Mouse (Mus musculus) stomach, postnatal 0 days (tissue): ENCODE data around the gene Kdm4a.

ENCODE experiments used
- CTCF ChIP-seq: IDR thresholded peaks from 2 replicates; pipeline ENCODE4 v1.5.1; 2016; ENCODE audit warnings: antibody characterized with exemption, low read depth, mild to moderate bottlenecking, moderate library complexity
- EP300 ChIP-seq: optimal IDR thresholded peaks from 2 replicates; pipeline ENCODE3; 2016; ENCODE audit warnings: antibody characterized with exemption

DNA sequence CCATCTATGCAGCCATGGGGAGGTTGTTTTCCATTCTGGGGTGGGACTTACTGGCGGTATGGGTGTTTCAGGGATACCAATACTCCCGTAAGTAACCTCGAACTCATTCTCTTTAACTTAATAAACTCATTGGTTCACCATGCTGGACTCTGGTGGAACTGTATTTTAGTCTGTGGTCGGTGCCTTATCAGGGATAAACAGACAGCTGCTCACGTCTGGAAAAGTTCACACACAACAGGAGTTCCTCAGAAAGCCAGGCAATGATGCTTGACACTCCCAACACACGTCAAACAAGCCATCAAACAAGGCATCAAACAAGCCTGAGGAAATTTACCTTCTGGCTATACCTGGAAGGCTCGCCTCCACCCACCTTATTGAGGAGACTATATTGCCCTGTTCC, 64.7 kb downstream of the Kdm4a start:
- no peak for TF ChIP-seq CTCF
- TF ChIP-seq EP300: no peak
